Comparison of ENCODE assay signal across 13 mouse cellular contexts in genomic region chr6:102555067-102555657, GRCm38 (mm10). TPM values are rescaled to one million over a fixed set of nuclear protein-coding genes. Genes with fewer than 3 reads are reported as not detected.
DNase-seq lines count a peak whose midpoint lies in the region; TF ChIP-seq lines count a peak whose summit lies in the region.
"Had no signal": no experiment of that assay in that cellular context is flagged by ENCODE, and none has a peak within 500 bp of the region (broad histone marks: within the 10 kb centered on the region; RNA-seq: fewer than 3 reads in every experiment).

No protein-coding gene starts in this region.

- no peak for TF ChIP-seq CTCF in brain, embryonic 14.5 days (IDR thresholded peaks at IDR 0.05; ENCODE audit: borderline replicate concordance, extremely low read depth, insufficient read depth, insufficient read length)

- DNase-seq in cerebellum, postnatal 25 days, result peak; percentile 5 to 16
- no peak for DNase-seq in cerebellum, postnatal 4 days (ENCODE audit: low spot score in 2 of 2)
- DNase-seq in left cerebral cortex, postnatal 4 days, result peak; percentile 48
- DNase-seq in left cerebral cortex, adult 8-10 months (ENCODE audit: low spot score in 2 of 2), result no peak
- DNase-seq in adrenal gland, postnatal 10 days, result peak; percentile 2
- DNase-seq in brain, embryonic 14.5 days (ENCODE audit: low read depth), result peak; percentile 70
- DNase-seq in kidney, adult 11 months, result no peak
- DNase-seq in heart, adult 8-10 months (ENCODE audit: low spot score), result no peak
- DNase-seq: cerebellum, adult 11-12 months; gastrocnemius, postnatal 14 days; retina, postnatal 1 day; thymus, adult 18-20 months had no signal

- intact Hi-C loops in left cerebral cortex, postnatal 4 days (cut with DNase I), result no loop called here

- TF ChIP-seq POLR2A in brain, embryonic 14.5 days (IDR thresholded peaks at IDR 0.05; ENCODE audit: borderline replicate concordance, extremely low read depth, insufficient read depth, insufficient read length, poor library complexity, severe bottlenecking), result no peak

RNA-seq across cellular contexts. Expression of gene Cntn3, which starts 17.7 kb away (rescaled TPM):
- total RNA-seq in left cerebral cortex, postnatal 4 days (2021), result 10 to 100 TPM; 20.5 to 22.9 TPM
- 10 to 100 TPM; 23.2 to 26.5 (median 24.5) TPM for total RNA-seq in left cerebral cortex, adult 8-10 months (2022)
- 1 to 10 TPM in 1 of 2 experiments, under 1 TPM in 1; 0.81 to 1.8 TPM for total RNA-seq in adrenal gland, postnatal 10 days (2021)
- 2.9 and 4.5 TPM in 2 replicates for polyA plus RNA-seq in brain, embryonic 14.5 days (2012; rRNA removed)
- total RNA-seq in heart, adult 8-10 months (2022), result under 1 TPM in 1 of 4 experiments, not detected in 3; 0.13 TPM
- polyA plus RNA-seq: small intestine, adult 2 months had no signal

Comparison
In these comparisons a context has a peak if more than half of its experiments do, and no peak if none do; other contexts are left out.
1. DNase-seq: peak in cerebellum, postnatal 25 days (2 of 2), left cerebral cortex, postnatal 4 days (single experiment), adrenal gland, postnatal 10 days (single experiment) and brain, embryonic 14.5 days (single experiment); none in cerebellum, postnatal 4 days (0 of 2), left cerebral cortex, adult 8-10 months (0 of 2), kidney, adult 11 months (single experiment) and heart, adult 8-10 months (single experiment).
2. RNA of gene Cntn3, which starts 17.7 kb away (total RNA-seq): 23.2 to 26.5 TPM in left cerebral cortex, adult 8-10 months and 20.5 to 22.9 TPM in left cerebral cortex, postnatal 4 days; 0.81 to 1.8 TPM in adrenal gland, postnatal 10 days and 0.13 TPM in heart, adult 8-10 months; every median in the first group is over 4 times any median in the second.